Mouse (Mus musculus) neural tube, embryonic 15.5 days (tissue): ENCODE data around the gene Emb. TPM values are rescaled to one million over a fixed set of nuclear protein-coding genes. Genes with fewer than 3 reads are reported as not detected.
"Not testable (repeated sequence)": the region's sequence is repeated elsewhere in the genome, so short reads cannot be mapped to it uniquely, and the experiment has no call there.

ENCODE experiments used
- ATAC-seq: fragments of 200-750 bp; cut with Nextera tagmentation; 2 replicates; pipeline ENCODE4 v1.8.0; 2017; ENCODE audit warnings: mild to moderate bottlenecking, moderate TSS enrichment, moderate library complexity; ENCODE audit not compliant: low FRiP score
- H3K27ac ChIP-seq: fragments of 300-500 bp; sonication (generic); replicated peaks from 2 replicates; pipeline ENCODE4 v1.5.1; 2015; ENCODE audit warnings: mild to moderate bottlenecking, inconsistent platforms
- H3K27me3 ChIP-seq: fragments of 300-500 bp; sonication (generic); replicated peaks from 2 replicates; pipeline ENCODE4 v1.6.1; 2015; ENCODE audit warnings: inconsistent platforms
- H3K36me3 ChIP-seq: fragments of 300-500 bp; sonication (generic); 2 replicates; pipeline ENCODE4 v1.6.1; 2015; ENCODE audit warnings: inconsistent platforms
- H3K4me1 ChIP-seq: fragments of 300-500 bp; sonication (generic); 2 replicates; pipeline ENCODE4 v1.6.1; 2015; ENCODE audit warnings: inconsistent platforms
- H3K4me2 ChIP-seq: fragments of 300-500 bp; sonication (generic); 2 replicates; pipeline ENCODE4 v1.6.1; 2015; ENCODE audit warnings: inconsistent platforms, mild to moderate bottlenecking, moderate library complexity
- H3K4me3 ChIP-seq: fragments of 300-500 bp; sonication (generic); replicated peaks from 2 replicates; pipeline ENCODE4 v1.5.1; 2015; ENCODE audit warnings: mild to moderate bottlenecking, inconsistent platforms
- H3K9ac ChIP-seq: fragments of 300-500 bp; sonication (generic); replicated peaks from 2 replicates; pipeline ENCODE4 v1.6.1; 2015; ENCODE audit warnings: mild to moderate bottlenecking, inconsistent platforms
- H3K9me3 ChIP-seq: fragments of 300-500 bp; sonication (generic); replicated peaks from 2 replicates; pipeline ENCODE4 v1.6.1; 2016; ENCODE audit warnings: inconsistent platforms
- WGBS: fragments of 180-500 bp; shearing (Covaris S2); methylation state at CpG from one replicate; pipeline ENCODE4 v1.1.7; 2015; ENCODE audit warnings: mixed read lengths; 5-methylcytosine and 5-hydroxymethylcytosine counted together
- polyA plus RNA-seq: library from polyadenylated mRNA; unstranded; fragments of >200 nt; fragmentation: Nextera tagmentation; extraction: Ambion mirVana; gene quantifications from 2 replicates; pipeline ENCODE4 v1.2.1, GENCODE M21; 2015

Gene Emb
- polyA plus RNA-seq: 13.7 and 20.0 TPM in 2 replicates

GRCm38 (mm10) chr13:117208236-117208635 lies at the start of gene Emb:
Gene Emb (plus strand): TSS chr13:117208536.
- ATAC-seq: no peak
- Histone ChIP-seq H3K36me3 (no peaks in the 10 kb centered on the region), H3K27me3 (no peaks in the 10 kb centered on the region), H3K9ac (no peak within 1 kb of the TSS), H3K4me3 (no peak within 1 kb of the TSS), H3K27ac (no peak within 1 kb of the TSS), H3K4me2 (no peak within 1 kb of the TSS), H3K4me1 (no peaks in the 10 kb centered on the region), H3K9me3 (no peaks in the 10 kb centered on the region)
- 92% methylated on average over 6 of the region's 6 CpGs for WGBS

GRCm38 (mm10) chr13:117163906-117164305 lies 44.4 kb upstream of the Emb start:
- ATAC-seq: no peak
- no peak overlapping the region for H3K27ac ChIP-seq
- no peaks in the 10 kb centered on the region for H3K9me3 ChIP-seq
- H3K9ac ChIP-seq: no peak overlapping the region
- no peak overlapping the region for H3K4me3 ChIP-seq
- no peaks in the 10 kb centered on the region for H3K36me3 ChIP-seq
- no peaks in the 10 kb centered on the region for H3K4me1 ChIP-seq
- WGBS: 79% methylated on average over 5 of the region's 5 CpGs
- no peaks in the 10 kb centered on the region for H3K27me3 ChIP-seq
- H3K4me2 ChIP-seq: no peak overlapping the region

DNA sequence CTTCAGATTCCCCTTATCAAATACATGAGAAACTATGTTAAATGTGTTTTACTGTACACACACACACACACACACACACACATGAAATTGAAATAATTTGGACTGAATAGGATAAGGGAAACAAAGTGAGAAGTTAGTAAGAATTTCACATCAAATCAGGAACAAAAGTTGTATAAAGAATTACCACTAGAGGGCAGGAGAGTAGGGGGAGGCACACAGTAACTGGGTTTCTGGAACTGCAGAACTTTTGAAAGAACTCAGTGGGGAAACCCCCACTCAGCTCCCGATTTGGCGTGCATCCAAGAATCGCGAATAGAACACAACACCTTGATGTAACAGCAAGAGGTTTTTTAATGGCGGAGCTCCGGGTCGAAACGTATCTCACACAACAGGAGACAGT lies 43.3 kb upstream of the Emb start:
- Histone ChIP-seq H3K4me2 (no peak overlapping the region), H3K36me3 (no peaks in the 10 kb centered on the region), H3K4me3 (no peak overlapping the region), H3K27me3 (no peaks in the 10 kb centered on the region), H3K4me1 (no peaks in the 10 kb centered on the region), H3K9ac (no peak overlapping the region), H3K27ac (no peak overlapping the region), H3K9me3 (no peaks in the 10 kb centered on the region)
- 95% methylated on average over 8 of the region's 8 CpGs for WGBS
- no peak for ATAC-seq

DNA sequence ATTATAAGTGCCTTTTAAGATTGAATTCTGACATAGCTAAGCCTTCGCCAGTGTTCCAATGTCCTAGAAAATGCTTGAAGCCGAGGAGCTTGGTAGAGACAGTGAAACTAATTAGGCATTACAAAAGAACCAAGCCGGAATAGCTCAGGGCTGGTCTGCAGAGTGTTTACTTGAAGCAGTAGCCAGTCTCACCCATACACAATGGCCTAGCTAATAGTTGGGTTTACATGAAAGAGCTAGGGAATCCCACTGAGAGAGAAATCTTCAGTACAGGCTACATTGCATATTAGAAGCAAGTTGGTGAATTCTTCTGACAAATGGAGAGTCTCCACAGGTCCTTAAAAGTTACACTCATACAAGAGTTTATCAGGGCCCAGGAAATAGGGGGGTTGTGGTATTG lies 27.4 kb upstream of the Emb start:
- H3K9me3 ChIP-seq, H3K4me1 ChIP-seq, H3K36me3 ChIP-seq, H3K4me3 ChIP-seq, H3K27ac ChIP-seq, H3K4me2 ChIP-seq, H3K9ac ChIP-seq, ATAC-seq, H3K27me3 ChIP-seq: not testable (repeated sequence)
- WGBS: 47% methylated on average over 3 of the region's 3 CpGs

- no peak for ATAC-seq
- no peaks in the 10 kb centered on the region for H3K36me3 ChIP-seq
- no peak overlapping the region for H3K27ac ChIP-seq
- no peak overlapping the region for H3K4me3 ChIP-seq
- H3K27me3 ChIP-seq: no peaks in the 10 kb centered on the region
- 87% methylated on average over 6 of the region's 6 CpGs for WGBS
- no peaks in the 10 kb centered on the region for H3K9me3 ChIP-seq
- no peaks in the 10 kb centered on the region for H3K4me1 ChIP-seq
- H3K4me2 ChIP-seq: no peak overlapping the region
- no peak overlapping the region for H3K9ac ChIP-seq
Measured at GRCm38 (mm10) chr13:117183288-117183687, 25.0 kb upstream of the Emb start.

DNA sequence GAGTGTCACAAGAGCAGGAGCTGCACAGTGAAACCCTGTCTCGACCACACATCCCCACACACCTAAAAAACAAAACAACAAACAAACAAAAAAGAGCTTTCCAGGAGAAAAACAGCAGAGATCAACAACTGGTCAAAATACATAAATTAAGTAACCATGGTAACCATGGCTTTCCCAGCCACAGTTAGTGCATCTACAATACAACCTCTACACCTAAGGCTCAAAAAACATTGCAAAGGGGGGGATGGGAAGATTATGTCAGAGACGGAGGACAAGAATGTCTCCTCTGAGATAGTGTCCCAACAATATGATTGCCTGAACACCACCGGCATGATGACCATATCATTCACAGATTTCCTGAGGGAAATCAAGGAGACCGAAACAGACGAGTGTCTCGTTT lies 23.0 kb upstream of the Emb start:
- Histone ChIP-seq H3K9ac (no peak overlapping the region), H3K4me3 (no peak overlapping the region), H3K27me3 (no peaks in the 10 kb centered on the region), H3K4me1 (no peaks in the 10 kb centered on the region), H3K27ac (no peak overlapping the region), H3K9me3 (no peaks in the 10 kb centered on the region), H3K4me2 (no peak overlapping the region), H3K36me3 (no peaks in the 10 kb centered on the region)
- ATAC-seq: no peak
- 78% methylated on average over 6 of the region's 6 CpGs for WGBS

DNA sequence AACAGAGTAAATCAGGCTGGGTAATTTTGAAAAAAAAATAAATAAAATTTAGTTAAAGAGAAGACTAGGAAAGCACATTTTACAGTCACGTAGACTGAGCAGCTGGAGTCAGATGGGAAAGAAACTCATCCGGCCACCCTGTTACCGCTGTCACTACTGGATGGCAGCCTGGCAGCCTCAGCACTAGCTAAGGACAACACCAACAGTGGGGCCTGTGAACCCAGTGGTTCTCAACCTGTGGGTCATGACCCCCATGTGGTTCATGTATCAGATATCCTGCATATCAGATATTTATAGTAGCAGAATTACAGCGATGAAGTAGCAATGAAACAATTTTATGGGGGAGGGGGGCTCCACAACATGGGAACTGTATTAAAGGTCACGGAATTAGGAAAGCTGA lies 16.2 kb upstream of the Emb start:
- 84% methylated on average over 5 of the region's 5 CpGs for WGBS

GRCm38 (mm10) chr13:117193422-117193983 lies 14.8 kb upstream of the Emb start:
- ATAC-seq: no peak
- no peak overlapping the region for H3K9ac ChIP-seq
- H3K27ac ChIP-seq: no peak overlapping the region
- H3K27me3 ChIP-seq: no peaks in the 10 kb centered on the region
- H3K9me3 ChIP-seq: no peaks in the 10 kb centered on the region
- WGBS: 74% methylated on average over 7 of the region's 7 CpGs
- H3K36me3 ChIP-seq: no peaks in the 10 kb centered on the region
- H3K4me1 ChIP-seq: no peaks in the 10 kb centered on the region
- H3K4me2 ChIP-seq: no peak overlapping the region
- no peak overlapping the region for H3K4me3 ChIP-seq

More for the DNA sequence above, 16.2 kb upstream of the Emb start:
- no peak overlapping the region for H3K9ac ChIP-seq
- no peak overlapping the region for H3K4me3 ChIP-seq
- no peak overlapping the region for H3K4me2 ChIP-seq
- no peaks in the 10 kb centered on the region for H3K27me3 ChIP-seq
- H3K27ac ChIP-seq: no peak overlapping the region
- no peak for ATAC-seq
- no peaks in the 10 kb centered on the region for H3K36me3 ChIP-seq
- H3K4me1 ChIP-seq: no peaks in the 10 kb centered on the region
- no peaks in the 10 kb centered on the region for H3K9me3 ChIP-seq

- no peaks in the 10 kb centered on the region for H3K27me3 ChIP-seq
- no peak overlapping the region for H3K27ac ChIP-seq
- H3K4me2 ChIP-seq: no peak overlapping the region
- no peak overlapping the region for H3K4me3 ChIP-seq
- H3K36me3 ChIP-seq: no peaks in the 10 kb centered on the region
- WGBS: 86% methylated on average over 13 of the region's 13 CpGs
- no peak overlapping the region for H3K9ac ChIP-seq
- H3K9me3 ChIP-seq: no peaks in the 10 kb centered on the region
- no peak for ATAC-seq
- H3K4me1 ChIP-seq: no peaks in the 10 kb centered on the region
Measured at GRCm38 (mm10) chr13:117195569-117196495, 12.5 kb upstream of the Emb start.

DNA sequence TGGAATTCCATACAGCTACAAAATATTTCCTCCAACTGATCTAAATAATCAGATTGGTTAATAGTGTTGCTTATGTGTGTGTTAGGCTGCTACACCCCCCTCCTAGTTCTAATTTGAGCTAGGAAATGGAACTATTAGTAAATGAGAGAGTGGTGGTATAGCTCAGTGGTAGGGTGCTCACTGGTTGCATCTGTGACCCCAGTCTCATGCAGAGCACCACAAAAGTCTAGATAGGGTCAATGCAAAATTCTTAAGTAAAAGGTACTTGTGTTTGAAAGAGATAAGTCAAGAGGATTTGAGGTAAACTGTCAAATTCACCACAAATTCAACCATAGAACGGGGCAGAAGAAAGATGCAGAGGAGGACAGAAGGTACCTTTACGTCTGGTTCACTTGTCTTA lies 10.7 kb upstream of the Emb start:
- Histone ChIP-seq H3K4me3 (no peak overlapping the region), H3K4me1 (no peaks in the 10 kb centered on the region), H3K9me3 (no peaks in the 10 kb centered on the region), H3K36me3 (no peaks in the 10 kb centered on the region), H3K9ac (no peak overlapping the region), H3K27ac (no peak overlapping the region), H3K4me2 (no peak overlapping the region), H3K27me3 (no peaks in the 10 kb centered on the region)
- ATAC-seq: no peak
- 93% methylated on average over 2 of the region's 2 CpGs for WGBS

GRCm38 (mm10) chr13:117198402-117199083 lies 9.8 kb upstream of the Emb start:
- Histone ChIP-seq H3K9ac (no peak overlapping the region), H3K9me3 (no peaks in the 10 kb centered on the region), H3K36me3 (no peaks in the 10 kb centered on the region), H3K4me3 (no peak overlapping the region), H3K4me2 (no peak overlapping the region), H3K27me3 (no peaks in the 10 kb centered on the region), H3K27ac (no peak overlapping the region), H3K4me1 (no peaks in the 10 kb centered on the region)
- ATAC-seq: no peak
- WGBS: 92% methylated on average over 7 of the region's 7 CpGs
